Mouse (Mus musculus): Measurements from ENCODE around the gene Fgfr2. TPM values are rescaled to one million over a fixed set of nuclear protein-coding genes. Genes with fewer than 3 reads are reported as not detected.

The Fgfr2 gene
- polyA plus RNA-seq, 1 experiment from 2014 or later = 104 TPM

- Histone ChIP-seq H3K4me2 (peak overlapping the region; percentile 76), H3K27ac (peak overlapping the region; percentile 37; the same call in 1 of the 2 replicates), H3K4me1 (peaks cover 21% of the 10 kb centered on the region; the same call in 1 of the 2 replicates), H3K9me3 (no peaks in the 10 kb centered on the region), H3K4me3 (replicated peaks) (peak overlapping the region; percentile 68; the same call in 1 of the 2 replicates), H3K36me3 (no peaks in the 10 kb centered on the region; the same call in 1 of the 2 replicates), H3K9ac (no peak overlapping the region), H3K27me3 (replicated peaks) (no peaks in the 10 kb centered on the region)
- no peak for ATAC-seq (ENCODE audit: insufficient read depth, low FRiP score, low read depth)
- 16% methylated on average over 5 of the region's 5 CpGs for WGBS
Observed at GRCm38 (mm10) chr7:130260060-130260459, 2863.1 kb downstream of the Fgfr2 start.

GRCm38 (mm10) chr7:130258704-130259295, 2864.3 kb downstream of the Fgfr2 start:
- Histone ChIP-seq H3K27ac (peak overlapping the region; percentile 41; the same call in 1 of the 2 replicates), H3K4me3 (replicated peaks) (peak overlapping the region; percentile 68), H3K27me3 (replicated peaks) (no peaks in the 10 kb centered on the region), H3K36me3 (no peaks in the 10 kb centered on the region; the same call in 1 of the 2 replicates), H3K9ac (no peak overlapping the region), H3K9me3 (no peaks in the 10 kb centered on the region), H3K4me1 (peaks cover 28% of the 10 kb centered on the region), H3K4me2 (peak overlapping the region; percentile 76)
- ATAC-seq (ENCODE audit: insufficient read depth, low FRiP score, low read depth) = no peak
- 19% methylated on average over 9 of the region's 9 CpGs for whole genome bisulfite sequencing

GRCm38 (mm10) chr7:130257991-130258703, 2865.0 kb downstream of the Fgfr2 start:
- Histone ChIP-seq H3K4me1 (peaks cover 33% of the 10 kb centered on the region), H3K27me3 (replicated peaks) (no peaks in the 10 kb centered on the region), H3K36me3 (no peaks in the 10 kb centered on the region; the same call in 1 of the 2 replicates), H3K4me2 (peak overlapping the region; percentile 76), H3K9me3 (no peaks in the 10 kb centered on the region), H3K27ac (peak overlapping the region; percentile 41; the same call in 1 of the 2 replicates), H3K4me3 (replicated peaks) (peak overlapping the region; percentile 68; the same call in 1 of the 2 replicates), H3K9ac (no peak overlapping the region)
- WGBS = 33% methylated on average over 8 of the region's 8 CpGs
- no peak for ATAC-seq (ENCODE audit: insufficient read depth, low FRiP score, low read depth)

GRCm38 (mm10) chr7:130253264-130253663, 2869.9 kb downstream of the Fgfr2 start:
- no peak overlapping the region for H3K9ac ChIP-seq
- H3K27ac ChIP-seq = no peak overlapping the region; the same call in 1 of the 2 replicates
- no peaks in the 10 kb centered on the region for H3K27me3 ChIP-seq (replicated peaks)
- H3K4me3 ChIP-seq (replicated peaks) = no peak overlapping the region
- WGBS = 40% methylated on average over 4 of the region's 4 CpGs
- no peak for ATAC-seq (ENCODE audit: insufficient read depth, low FRiP score, low read depth)
- H3K4me1 ChIP-seq = peaks cover 45% of the 10 kb centered on the region
- H3K4me2 ChIP-seq = no peak overlapping the region
- no peaks in the 10 kb centered on the region for H3K9me3 ChIP-seq
- no peaks in the 10 kb centered on the region; the same call in 1 of the 2 replicates for H3K36me3 ChIP-seq

GRCm38 (mm10) chr7:130251936-130252523, 2871.1 kb downstream of the Fgfr2 start:
- Histone ChIP-seq H3K4me1 (peaks cover 57% of the 10 kb centered on the region), H3K9ac (no peak overlapping the region), H3K27ac (peak overlapping the region; percentile 27), H3K27me3 (replicated peaks) (no peaks in the 10 kb centered on the region), H3K9me3 (no peaks in the 10 kb centered on the region), H3K36me3 (no peaks in the 10 kb centered on the region; the same call in 1 of the 2 replicates), H3K4me2 (peak overlapping the region; percentile 20), H3K4me3 (replicated peaks) (no peak overlapping the region)
- 0 out of 2 replicates have a peak, but pooled peaks have one; percentile 5 for ATAC-seq (ENCODE audit: insufficient read depth, low FRiP score, low read depth)
- 47% methylated on average over 3 of the region's 3 CpGs for WGBS

GRCm38 (mm10) chr7:130250994-130251393, 2872.2 kb downstream of the Fgfr2 start:
- WGBS = 52% methylated on average over 4 of the region's 4 CpGs
- H3K9ac ChIP-seq = no peak overlapping the region
- peaks cover 67% of the 10 kb centered on the region for H3K4me1 ChIP-seq
- peak overlapping the region; percentile 2; the same call in 1 of the 2 replicates for H3K4me2 ChIP-seq
- ATAC-seq (ENCODE audit: insufficient read depth, low FRiP score, low read depth) = no peak
- no peaks in the 10 kb centered on the region for H3K36me3 ChIP-seq
- H3K4me3 ChIP-seq (replicated peaks) = no peak overlapping the region
- no peaks in the 10 kb centered on the region for H3K9me3 ChIP-seq
- H3K27me3 ChIP-seq (replicated peaks) = no peaks in the 10 kb centered on the region
- H3K27ac ChIP-seq = no peak overlapping the region; the same call in 1 of the 2 replicates

- H3K4me1 ChIP-seq = peaks cover 81% of the 10 kb centered on the region
- no peak overlapping the region for H3K4me3 ChIP-seq (replicated peaks)
- no peak overlapping the region for H3K9ac ChIP-seq
- H3K4me2 ChIP-seq = peak overlapping the region; percentile 6; the same call in 1 of the 2 replicates
- 56% methylated on average over 7 of the region's 7 CpGs for WGBS
- no peaks in the 10 kb centered on the region for H3K27me3 ChIP-seq (replicated peaks)
- peak overlapping the region; percentile 71; the same call in 1 of the 2 replicates for H3K27ac ChIP-seq
- ATAC-seq (ENCODE audit: insufficient read depth, low FRiP score, low read depth) = no peak
- H3K9me3 ChIP-seq = no peaks in the 10 kb centered on the region
- H3K36me3 ChIP-seq = no peaks in the 10 kb centered on the region
Observed at GRCm38 (mm10) chr7:130248403-130248802, 2874.7 kb downstream of the Fgfr2 start.

GRCm38 (mm10) chr7:130247831-130248230, 2875.3 kb downstream of the Fgfr2 start:
- H3K27me3 ChIP-seq (replicated peaks) = no peaks in the 10 kb centered on the region
- WGBS = 50% methylated on average over 10 of the region's 10 CpGs
- H3K4me3 ChIP-seq (replicated peaks) = no peak overlapping the region
- ATAC-seq (ENCODE audit: insufficient read depth, low FRiP score, low read depth) = no peak
- H3K36me3 ChIP-seq = no peaks in the 10 kb centered on the region
- H3K9me3 ChIP-seq = no peaks in the 10 kb centered on the region
- peaks cover 80% of the 10 kb centered on the region for H3K4me1 ChIP-seq
- H3K4me2 ChIP-seq = peak overlapping the region; percentile 4; the same call in 1 of the 2 replicates
- H3K27ac ChIP-seq = peak overlapping the region; percentile 71; the same call in 1 of the 2 replicates
- no peak overlapping the region for H3K9ac ChIP-seq

GRCm38 (mm10) chr7:130246483-130246882, 2876.7 kb downstream of the Fgfr2 start:
- no peaks in the 10 kb centered on the region for H3K9me3 ChIP-seq
- no peak overlapping the region for H3K4me3 ChIP-seq (replicated peaks)
- ATAC-seq (ENCODE audit: insufficient read depth, low FRiP score, low read depth) = peak; percentile 67
- no peaks in the 10 kb centered on the region for H3K36me3 ChIP-seq
- no peaks in the 10 kb centered on the region for H3K27me3 ChIP-seq (replicated peaks)
- H3K9ac ChIP-seq = no peak overlapping the region
- H3K4me1 ChIP-seq = peaks cover 66% of the 10 kb centered on the region
- H3K27ac ChIP-seq = peak overlapping the region; percentile 71
- WGBS = 41% methylated on average over 7 of the region's 7 CpGs
- peak overlapping the region; percentile 25; the same call in 1 of the 2 replicates for H3K4me2 ChIP-seq

- H3K4me2 ChIP-seq = no peak overlapping the region
- H3K27ac ChIP-seq = no peak overlapping the region
- no peak overlapping the region for H3K4me3 ChIP-seq (replicated peaks)
- no peak for ATAC-seq (ENCODE audit: insufficient read depth, low FRiP score, low read depth)
- no peaks in the 10 kb centered on the region for H3K9me3 ChIP-seq
- H3K36me3 ChIP-seq = no peaks in the 10 kb centered on the region
- H3K4me1 ChIP-seq = peaks cover 59% of the 10 kb centered on the region
- WGBS = 48% methylated on average over 7 of the region's 7 CpGs
- no peaks in the 10 kb centered on the region for H3K27me3 ChIP-seq (replicated peaks)
- no peak overlapping the region for H3K9ac ChIP-seq
Observed at GRCm38 (mm10) chr7:130244545-130244944, 2878.6 kb downstream of the Fgfr2 start.

GRCm38 (mm10) chr7:130243811-130244210, 2879.3 kb downstream of the Fgfr2 start:
- peaks cover 57% of the 10 kb centered on the region for H3K4me1 ChIP-seq

More at GRCm38 (mm10) chr7:130243811-130244210, 2879.3 kb downstream of the Fgfr2 start:
- Histone ChIP-seq H3K4me3 (replicated peaks) (no peak overlapping the region), H3K9ac (no peak overlapping the region), H3K4me2 (no peak overlapping the region), H3K27ac (no peak overlapping the region), H3K9me3 (no peaks in the 10 kb centered on the region), H3K27me3 (replicated peaks) (no peaks in the 10 kb centered on the region), H3K36me3 (no peaks in the 10 kb centered on the region)
- ATAC-seq (ENCODE audit: insufficient read depth, low FRiP score, low read depth) = no peak
- 56% methylated on average over 4 of the region's 4 CpGs for WGBS
